Mouse (Mus musculus): ENCODE measurements around the gene Atp5s. TPM values are rescaled to one million over a fixed set of nuclear protein-coding genes. Genes with fewer than 3 reads are reported as not detected.

The Atp5s gene
- polyA plus RNA-seq (2015; fragmentation: Illumina TruSeq; extraction: RNeasy Lipid Tissue Mini Kit (QIAGEN cat#74804); ENCODE audit: insufficient read depth, low read depth, low replicate concordance), result 4.8 TPM

DNA sequence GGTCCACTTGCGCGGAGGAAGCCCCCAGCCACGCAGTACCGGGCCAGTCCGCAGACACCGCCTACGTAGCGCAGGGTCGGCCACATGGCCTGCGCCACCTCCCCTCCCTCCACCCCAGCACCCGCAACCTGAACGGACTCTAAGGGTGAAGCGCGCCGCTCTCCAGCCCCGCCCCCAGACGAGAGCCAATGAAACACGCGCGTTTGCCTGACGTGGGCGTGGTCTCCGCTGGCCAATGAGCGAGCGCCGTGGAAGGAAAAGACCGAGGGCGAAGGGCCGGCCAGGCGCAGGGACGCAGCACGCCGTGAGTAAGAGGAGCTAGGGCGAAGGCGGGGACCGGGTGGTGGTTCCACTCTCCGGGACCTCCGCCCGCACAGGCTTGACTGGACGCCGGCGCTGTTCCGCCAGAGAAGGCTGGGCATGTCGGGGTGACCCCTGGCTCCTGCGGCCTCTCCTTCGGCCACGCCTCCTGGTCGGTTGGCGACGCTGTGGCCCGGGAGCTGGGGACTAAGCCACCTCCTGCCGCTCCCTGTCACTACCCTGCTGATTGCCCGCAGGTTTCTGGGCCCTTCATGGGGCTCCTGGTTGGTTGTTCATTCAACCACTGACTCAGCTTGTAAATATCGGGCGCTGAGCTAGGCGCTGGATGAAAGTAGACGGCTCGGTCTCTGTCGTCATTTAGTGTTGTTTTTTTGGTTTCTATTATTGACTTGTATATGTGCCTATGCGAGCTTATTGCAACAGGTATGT lies at the start of gene Atp5s, which contains the start of gene L2hgdh:
Gene Atp5s (plus strand): TSS at position 240 of the 750 bp plus-strand sequence.
Gene L2hgdh (minus strand): TSS at position 163 of the 750 bp plus-strand sequence.

DNA sequence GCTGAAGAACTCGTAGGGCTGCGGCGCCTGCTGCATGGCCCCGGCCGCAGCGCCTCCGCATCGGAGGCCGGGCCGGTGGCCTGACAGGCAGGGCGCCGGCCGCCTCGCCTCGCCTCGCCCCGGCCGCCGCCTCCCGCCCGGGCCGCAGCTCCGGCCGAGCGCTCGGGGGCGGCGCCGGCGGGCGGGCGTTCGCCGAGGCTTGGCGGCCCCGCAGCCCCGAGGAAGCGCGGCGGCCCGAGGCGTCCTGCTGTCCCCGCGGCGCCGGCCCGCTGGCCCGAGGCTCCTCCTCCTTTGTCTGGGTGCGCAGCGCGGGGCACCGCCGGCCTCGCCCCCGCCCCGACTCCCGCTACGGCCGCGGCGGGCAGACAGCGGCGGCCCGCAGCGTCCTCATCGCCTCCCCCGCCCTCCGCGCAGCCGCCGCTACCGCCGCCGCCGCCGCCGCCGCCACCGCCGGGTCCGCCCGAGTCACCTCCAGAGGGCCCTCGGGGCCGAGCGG lies 43.1 kb upstream of the Atp5s start, which contains the start of gene Sos2:
Gene Sos2 (minus strand): TSS at position 287 of the 496 bp plus-strand sequence.

DNA sequence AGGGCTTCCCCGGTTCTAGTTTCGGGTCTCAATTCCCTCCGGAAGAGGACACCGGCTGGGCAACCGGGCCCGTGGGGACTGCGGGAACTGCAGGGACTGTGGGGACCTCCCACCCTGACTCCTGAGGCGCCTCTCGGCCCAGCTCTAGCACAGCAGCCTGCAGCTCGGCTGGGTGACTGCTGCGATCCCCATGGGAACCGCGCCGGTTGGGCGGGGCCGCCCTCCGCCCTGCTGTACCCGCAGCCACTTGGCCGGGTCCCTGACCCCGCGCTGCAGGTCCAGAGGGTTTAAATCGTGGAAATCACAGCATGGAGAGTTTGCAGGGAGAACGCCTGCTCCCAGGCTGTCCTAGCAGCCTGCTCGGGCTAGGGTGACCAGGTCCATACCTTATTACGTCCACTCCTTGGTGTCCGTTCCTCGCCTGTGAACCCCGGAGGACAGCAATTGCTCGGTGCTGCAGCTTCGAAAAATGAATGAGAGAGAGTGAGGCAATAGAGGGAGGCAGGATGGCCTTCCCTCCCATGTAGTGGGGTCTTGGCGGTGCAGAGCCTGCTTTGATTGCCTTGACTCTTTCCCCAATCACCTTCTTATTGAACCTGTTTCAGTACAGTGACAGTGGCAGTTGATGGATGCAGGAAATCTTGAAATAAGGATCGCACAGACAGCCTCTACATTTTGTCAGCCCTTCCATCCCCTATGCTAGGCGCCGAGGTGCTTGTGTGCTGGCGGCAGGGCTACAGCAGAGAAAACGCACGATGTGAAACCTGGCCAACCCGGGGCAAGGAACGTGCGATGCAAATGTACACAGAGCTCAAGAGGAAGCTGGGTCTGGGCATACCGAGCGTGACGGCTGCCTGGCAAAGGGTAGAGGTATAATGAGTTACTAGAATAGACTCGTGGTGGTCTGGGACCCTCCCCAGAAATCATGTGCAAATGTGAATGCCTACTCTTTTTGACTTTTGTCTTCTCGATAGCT lies 66.1 kb downstream of the Atp5s start, which contains the start of gene Cdkl1:
Gene Cdkl1 (minus strand): TSS at position 738 of the 976 bp plus-strand sequence.

Other genes with a start within 250 kb of the Atp5s start
- gene Vcpkmt, start 141.9 kb upstream of the Atp5s start, polyA plus RNA-seq (2015; fragmentation: Illumina TruSeq; extraction: RNeasy Lipid Tissue Mini Kit (QIAGEN cat#74804); ENCODE audit: insufficient read depth, low read depth, low replicate concordance), result 1.4 TPM
- 8.7 TPM for gene Sos2, start 43.1 kb upstream of the Atp5s start, polyA plus RNA-seq (2015; fragmentation: Illumina TruSeq; extraction: RNeasy Lipid Tissue Mini Kit (QIAGEN cat#74804); ENCODE audit: insufficient read depth, low read depth, low replicate concordance)
- 3.5 TPM for gene L2hgdh, start 77 bp upstream of the Atp5s start, polyA plus RNA-seq (2015; fragmentation: Illumina TruSeq; extraction: RNeasy Lipid Tissue Mini Kit (QIAGEN cat#74804); ENCODE audit: insufficient read depth, low read depth, low replicate concordance)
- 0.65 TPM for gene Cdkl1, start 66.3 kb downstream of the Atp5s start, polyA plus RNA-seq (2015; fragmentation: Illumina TruSeq; extraction: RNeasy Lipid Tissue Mini Kit (QIAGEN cat#74804); ENCODE audit: insufficient read depth, low read depth, low replicate concordance)
- 0.72 TPM for gene Atl1, start 167.7 kb downstream of the Atp5s start, polyA plus RNA-seq (2015; fragmentation: Illumina TruSeq; extraction: RNeasy Lipid Tissue Mini Kit (QIAGEN cat#74804); ENCODE audit: insufficient read depth, low read depth, low replicate concordance)
- gene Map4k5, start 168.2 kb downstream of the Atp5s start, polyA plus RNA-seq (2015; fragmentation: Illumina TruSeq; extraction: RNeasy Lipid Tissue Mini Kit (QIAGEN cat#74804); ENCODE audit: insufficient read depth, low read depth, low replicate concordance), result 6.8 TPM